Mouse (Mus musculus): Measurements from ENCODE around the gene Gab2. TPM values are rescaled to one million over a fixed set of nuclear protein-coding genes. Genes with fewer than 3 reads are reported as not detected.
A peak's percentile ranks its signal among the peaks of the same experiment; 100 is the strongest.

Gab2 gene
- total RNA-seq, 2 experiments from 2014 or later: 17.3 to 19.1 TPM

DNA sequence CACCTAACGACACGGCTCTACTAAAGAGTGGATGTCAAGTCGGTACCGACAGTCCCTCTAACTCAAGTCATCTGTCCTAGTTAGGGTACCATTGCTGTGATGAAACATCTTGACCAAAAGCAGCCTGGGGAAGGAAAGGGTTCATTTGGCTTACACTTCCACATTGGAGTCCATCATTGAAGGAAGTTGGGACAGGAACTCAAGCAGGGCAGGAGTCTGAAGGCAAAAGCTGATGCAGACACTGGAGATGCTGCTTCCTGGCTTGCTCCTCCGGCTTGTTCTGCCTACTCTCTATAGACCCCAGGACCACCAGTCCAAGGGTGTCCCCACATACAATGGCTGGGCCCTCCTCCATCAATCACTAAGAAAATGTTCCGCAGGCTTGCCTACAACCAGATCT is 234.3 kb downstream of the Gab2 start:
- DNase-seq: no peak

DNA sequence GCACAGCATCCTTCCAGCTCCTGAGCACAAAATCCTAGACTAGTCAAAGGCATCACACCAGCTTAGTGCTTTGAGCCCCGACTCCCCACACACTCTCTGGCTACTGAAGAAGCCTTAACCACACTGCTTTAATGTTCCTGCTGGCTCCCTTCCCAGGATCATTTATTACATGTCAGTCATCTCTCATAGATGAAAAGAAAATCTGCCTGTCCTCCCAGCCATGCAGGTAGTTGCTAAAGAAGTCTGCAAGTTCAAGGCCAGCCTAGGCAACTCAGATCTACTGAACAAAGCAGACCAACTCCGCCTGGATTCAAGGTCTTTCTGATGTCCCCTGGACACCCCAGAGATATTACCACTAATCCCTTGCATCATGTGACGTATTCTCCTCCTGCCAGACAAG is 236.3 kb downstream of the Gab2 start:
- peak; percentile 34 to 54 for DNase-seq

DNA sequence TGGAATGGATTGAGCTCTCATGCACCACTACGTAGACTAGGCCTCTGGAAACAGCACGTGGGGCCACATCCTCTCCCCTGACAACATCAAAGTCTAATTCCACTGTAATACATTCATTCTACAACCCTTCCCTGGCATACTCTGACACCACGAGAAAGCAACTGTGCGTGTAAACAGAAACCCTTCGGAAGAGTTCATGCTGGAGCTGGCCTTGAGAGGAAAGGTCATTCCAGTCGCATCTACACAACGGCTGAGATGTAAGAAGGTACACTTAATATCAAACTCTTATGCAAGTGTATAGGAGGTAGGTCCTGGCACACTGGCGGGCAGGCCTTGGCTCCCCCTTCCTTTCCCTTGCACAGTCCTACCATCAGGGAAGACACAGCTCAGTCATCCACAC is 243.0 kb downstream of the Gab2 start:
- no peak for DNase-seq

DNA sequence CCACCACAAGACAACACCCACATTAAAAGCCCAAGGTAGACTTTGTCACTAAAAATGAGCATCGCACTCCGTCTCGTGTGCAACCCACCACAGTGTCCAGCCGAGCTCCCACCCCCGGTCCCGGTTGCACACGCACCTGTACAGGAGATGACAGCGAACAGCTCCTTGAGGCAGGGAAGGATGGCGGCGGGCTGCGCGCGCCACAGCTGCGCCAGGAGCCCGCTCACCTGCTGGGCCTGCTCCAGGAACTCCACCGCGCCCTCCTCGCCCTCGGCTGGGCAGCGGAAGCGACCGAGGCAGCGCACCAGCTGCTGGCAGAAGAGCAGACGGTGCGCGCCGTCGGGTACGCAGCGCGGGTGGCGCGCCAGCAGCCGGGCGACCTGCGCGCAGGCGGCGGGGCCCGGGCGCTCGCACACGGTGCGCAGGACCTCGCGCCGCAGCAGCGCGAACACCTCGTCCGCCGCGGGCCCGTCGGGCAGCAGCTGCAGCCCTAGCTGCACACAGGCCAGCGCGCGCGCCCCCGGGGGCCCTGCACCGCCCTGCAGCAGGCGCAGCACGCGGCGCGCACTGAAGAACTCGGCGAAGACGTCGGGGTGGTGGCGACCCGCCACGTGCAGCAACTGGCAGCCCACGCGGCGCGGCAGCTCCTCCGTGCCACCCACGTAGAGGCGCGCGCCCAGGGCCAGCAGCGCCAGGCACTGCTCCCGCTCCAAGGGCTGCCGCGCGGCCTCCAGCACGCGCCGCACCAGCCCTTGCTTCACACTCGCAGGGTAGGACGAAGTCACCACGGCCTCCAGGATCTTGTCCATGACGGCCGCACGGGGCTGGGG is 244.0 kb downstream of the Gab2 start:
- no peak for DNase-seq

DNA sequence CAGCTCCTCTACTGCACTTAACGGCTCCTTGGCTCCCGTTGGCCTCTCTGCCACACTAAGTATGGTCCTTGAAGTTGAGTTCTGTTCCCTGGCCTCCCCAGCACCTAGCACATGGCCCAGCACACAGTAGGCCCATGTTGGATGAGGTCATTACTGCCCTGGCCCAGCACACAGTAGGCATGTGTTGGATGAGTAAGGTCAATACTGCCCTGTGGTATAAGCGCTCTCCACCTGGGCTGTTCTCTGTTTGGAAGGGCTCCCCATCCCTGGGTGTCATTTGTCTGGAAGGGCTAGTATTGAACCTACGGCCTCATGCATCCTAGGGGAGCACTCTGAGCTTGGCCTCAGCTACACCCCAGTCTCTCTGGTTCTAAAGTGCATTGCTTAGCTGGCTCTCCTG is 246.0 kb downstream of the Gab2 start:
- no peak for DNase-seq

DNA sequence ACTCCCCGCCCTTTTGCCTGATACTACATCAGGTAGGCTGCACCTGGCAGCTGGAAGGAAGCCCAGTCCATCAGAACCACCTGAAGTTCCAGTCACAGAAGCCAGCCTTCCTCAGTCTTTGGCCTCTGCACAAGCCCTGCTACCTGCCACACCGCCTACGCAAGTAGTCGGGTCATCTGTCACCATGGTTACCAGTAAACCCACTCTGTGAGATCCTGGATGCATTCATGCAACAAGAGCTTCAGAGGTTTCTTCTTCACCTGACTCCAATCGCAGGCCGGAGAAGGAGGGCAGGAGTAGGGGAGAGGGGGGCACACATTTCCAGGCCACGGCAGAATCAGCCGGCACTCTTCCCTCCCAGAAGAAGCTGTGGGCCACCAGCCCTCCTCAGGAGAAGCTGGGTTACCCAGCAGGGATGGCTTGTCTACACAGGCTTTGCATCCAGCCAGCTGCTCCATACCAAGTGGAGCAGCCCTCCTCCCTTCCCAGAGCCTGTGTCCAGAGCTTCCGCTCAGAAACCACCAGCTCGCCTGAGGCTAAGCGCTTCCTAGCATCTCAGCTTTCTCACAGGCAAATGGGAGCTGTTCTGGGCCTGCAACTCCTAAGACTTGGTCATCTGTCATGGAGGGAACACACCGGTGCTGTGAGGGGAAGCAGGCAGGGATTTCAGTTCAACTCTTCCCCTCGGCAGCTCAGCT is 247.7 kb downstream of the Gab2 start:
- DNase-seq: no peak

DNA sequence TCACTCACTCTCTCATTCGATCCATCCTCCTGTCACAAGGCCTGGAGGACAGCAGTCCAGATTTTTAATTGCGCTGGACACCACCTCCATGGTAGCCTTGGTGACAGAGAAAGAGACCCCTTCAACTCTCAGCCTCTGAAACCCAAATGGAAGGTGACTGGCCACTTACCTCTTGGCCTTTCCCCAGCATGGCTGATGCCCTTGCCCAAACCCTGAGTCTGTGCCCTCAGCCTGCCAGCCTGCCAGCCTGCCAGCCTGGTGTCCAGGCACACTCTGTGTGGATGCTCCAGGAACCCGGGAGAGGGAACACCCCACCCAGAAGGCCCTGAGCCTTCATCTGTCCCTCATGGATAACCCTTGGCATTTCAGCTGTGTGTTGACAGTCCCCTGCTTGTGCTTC is 248.3 kb downstream of the Gab2 start:
- no peak for DNase-seq

DNA sequence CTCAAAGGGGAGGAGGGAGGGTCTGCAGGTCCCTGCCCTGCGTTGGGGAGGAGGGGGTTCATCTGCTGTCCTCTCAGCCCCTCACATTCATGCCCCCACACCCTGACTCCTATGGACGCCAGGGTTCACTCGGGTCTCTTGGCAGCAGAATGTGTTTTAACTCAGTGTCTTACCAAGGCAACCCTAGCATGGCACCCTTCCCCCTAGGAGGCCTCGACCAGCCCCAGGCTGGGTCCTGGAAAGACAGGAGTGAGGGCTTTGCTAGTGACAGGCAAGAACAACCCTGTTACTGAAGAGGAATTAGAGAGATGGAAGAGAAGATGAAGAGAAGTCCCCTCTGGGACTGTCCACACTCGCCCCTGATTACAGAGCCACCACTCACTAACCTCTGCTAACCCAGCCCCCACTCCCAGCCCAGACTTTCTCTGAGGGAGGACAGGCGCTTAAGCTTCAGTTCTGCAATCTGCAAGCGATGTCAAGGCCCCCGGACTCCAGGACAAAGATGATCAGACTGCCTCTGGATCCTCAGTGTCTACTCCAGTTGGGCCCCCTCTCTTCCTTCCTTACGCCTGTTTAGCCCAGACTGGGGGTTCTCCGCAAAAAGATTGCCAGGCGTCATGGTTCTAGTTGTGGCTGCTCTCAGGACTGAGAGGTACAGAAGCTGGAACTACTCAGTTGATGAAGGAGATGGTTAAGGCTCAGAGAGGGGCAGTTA is 249.7 kb downstream of the Gab2 start:
- DNase-seq: peak in 1 of 2 experiments; percentile 13

DNA sequence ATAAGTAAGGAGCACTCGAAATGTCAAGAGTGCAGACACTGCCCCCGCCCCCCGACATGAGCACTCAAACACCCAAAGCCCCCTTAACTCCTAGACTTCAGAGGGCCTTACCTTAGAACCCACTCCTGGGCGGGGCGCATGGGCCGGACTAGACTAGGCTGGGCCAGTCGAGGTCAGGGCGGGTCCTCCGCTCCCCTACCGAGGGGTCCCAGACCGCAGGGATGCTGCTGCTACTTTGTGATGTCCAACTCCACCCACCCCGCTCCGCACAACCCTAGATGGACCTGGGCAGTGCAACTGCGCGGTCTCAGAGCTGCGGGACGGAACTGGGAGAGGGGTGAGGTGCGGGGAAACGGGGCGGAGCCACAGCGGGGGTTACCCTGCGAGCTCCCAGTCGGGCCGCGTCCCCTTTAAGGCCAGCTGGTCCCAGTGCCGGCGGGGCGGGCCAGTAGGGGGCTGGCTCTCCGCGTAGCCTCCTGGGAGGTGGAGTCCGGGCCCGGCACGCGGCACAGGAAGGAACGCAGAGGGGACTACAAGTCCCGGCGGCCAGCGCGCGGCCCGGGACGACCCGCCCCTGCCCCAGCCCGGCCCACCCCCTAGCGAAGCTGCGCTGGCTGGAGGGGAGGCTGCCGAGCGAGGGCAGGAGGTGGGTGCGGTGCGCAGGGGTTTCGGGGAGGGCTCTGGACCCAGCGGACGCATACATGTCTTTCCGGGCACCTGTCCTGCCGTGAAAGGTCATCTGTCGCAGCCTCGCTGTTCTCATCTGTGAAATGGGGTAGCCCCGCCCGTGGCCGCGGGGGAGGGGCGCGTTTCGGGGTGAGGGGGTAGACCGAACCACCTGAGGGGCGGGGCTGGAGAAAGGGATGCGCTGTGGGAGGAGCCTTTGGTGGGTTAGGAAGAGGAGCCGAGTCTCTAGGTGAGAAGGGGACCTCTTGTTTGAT is 250.6 kb downstream of the Gab2 start, which contains the start of the genes Usp35 and Kctd21:
Gene Usp35, minus strand, starts transcription at position 295 of the 941 bp plus-strand sequence.
Gene Kctd21, plus strand, starts transcription at position 602 of the 941 bp plus-strand sequence.
- DNase-seq: peak; percentile 97 to 98

DNA sequence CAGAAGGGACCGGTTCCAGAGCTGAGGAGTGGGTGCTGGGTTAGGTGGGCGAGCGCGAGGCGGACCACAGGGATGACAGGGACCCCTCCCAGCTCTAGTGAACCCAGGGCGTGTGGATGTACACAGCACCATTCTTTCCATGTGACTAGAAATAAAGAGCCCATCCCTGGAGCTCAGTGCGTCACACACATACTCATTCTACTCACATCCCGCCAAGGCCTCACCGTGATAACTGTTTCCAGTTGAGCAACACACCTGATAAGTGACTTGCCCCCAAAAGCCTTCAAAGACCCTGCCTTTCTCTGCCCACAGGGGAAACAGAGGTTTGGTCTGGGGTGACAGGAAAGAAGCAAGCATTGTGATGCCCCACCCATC is 251.3 kb downstream of the Gab2 start:
- DNase-seq: no peak

DNA sequence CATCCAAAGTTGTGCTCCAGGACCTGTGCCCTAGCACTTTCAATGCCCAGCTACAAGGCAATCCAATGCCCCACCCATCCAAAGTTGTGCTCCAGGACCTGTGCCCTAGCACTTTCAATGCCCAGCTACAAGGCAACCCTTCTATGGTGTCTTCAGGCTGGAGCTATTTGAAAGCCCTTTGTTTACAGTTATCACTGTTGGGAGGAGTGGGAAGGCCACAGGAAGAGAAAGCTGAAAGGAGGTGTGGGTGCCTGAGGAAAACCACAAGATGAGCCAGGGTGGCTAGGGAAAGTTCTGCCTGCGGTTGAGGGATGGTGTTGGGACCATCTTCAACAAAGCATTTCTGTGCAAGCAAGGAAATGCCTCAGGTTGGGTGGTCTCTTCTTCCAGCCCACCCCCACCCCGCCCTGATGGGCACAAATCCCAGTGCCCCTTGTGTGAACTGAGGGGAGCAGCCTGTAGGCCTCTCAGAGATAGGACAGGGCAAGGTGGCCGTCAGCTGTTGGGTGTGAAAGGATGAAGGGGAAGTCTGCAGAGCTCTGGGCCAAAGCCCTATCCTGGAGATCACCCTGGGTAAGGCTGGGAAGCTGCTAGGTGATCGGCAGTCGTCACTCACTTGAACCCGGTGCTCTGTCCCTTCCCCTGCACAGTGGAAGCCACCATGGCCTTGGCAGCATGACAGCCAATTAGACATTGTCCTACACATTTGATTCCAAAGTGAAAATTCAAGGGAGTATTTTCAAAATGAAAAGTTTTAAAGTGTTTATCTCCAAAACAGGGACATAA is 251.9 kb downstream of the Gab2 start:
- no peak for DNase-seq

DNA sequence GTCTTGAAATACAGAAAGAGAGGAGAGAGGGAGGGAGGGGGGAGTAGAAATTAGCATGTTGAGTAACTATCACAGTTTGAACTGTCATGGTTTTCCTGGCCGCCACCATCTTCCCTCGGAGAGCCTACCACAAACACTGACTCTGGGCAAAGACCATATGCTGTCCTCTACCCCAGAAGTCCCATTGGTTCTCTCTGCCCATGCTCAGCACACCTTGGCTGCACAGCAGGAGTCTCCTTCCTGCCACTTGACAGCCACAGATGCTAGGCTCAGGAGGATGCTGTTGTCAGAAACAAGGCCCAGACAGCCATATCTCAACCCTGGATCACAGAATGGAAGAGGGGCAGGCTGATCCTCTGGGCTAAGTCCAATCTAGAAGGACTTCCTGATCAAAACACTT is 253.0 kb downstream of the Gab2 start:
- DNase-seq: no peak

DNA sequence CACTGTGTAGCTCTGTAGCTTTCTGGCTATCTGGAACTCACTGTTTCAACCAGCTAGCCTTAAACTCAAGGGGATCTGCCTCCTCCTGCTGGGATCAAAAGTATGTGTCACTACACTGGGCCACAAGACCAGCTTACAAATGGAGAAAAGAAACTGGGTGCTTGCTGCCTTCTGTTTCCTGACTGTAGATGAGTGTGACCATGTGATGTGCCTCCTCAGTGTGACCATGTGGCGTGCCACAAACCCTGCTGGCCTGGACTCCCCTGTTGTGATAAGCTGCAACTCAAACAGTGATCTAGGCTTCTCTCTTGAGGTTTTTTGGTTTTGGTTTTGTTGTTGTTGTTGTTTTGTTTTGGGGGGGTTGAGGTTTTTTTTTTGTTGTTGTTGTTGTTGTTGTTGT is 255.3 kb downstream of the Gab2 start:
- no peak for DNase-seq

DNA sequence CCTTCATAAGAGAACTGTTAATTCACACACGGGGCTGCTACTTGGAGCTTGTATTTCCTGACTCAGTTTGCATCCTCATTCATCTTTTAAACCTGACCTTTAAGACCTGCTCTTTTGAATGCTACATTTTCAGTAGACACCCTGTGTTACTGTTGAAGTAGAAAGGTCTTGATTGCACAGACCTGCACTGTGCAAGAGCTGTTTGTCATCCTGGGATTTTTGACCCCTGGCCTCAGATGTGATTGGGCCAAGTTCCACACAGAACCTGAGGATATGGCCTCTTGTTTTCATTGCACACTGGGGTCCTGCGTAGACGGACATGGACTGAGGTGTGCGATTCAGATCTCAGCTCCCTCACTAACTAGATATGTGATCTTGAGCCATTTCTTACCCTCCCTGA is 257.2 kb downstream of the Gab2 start:
- DNase-seq: no peak

DNA sequence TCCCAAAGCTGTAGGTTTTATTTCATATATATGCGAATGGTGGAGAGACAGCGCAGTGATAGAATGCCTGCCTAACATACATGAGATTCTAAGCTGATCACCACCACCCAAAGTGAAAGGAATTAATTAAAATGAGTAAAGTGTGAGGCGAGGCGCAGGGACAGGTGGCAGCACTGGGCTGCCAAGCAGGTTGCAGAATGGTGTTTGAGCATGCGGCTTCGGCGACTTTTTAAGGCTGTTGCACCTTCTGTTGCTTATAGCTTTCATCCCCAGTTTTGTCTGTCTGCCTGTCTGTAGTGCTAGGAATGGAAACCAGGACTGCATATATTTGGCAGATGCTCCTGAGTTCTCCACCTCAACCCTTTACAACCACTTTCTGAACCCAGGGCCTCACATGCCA is 258.2 kb downstream of the Gab2 start:
- DNase-seq: no peak

DNA sequence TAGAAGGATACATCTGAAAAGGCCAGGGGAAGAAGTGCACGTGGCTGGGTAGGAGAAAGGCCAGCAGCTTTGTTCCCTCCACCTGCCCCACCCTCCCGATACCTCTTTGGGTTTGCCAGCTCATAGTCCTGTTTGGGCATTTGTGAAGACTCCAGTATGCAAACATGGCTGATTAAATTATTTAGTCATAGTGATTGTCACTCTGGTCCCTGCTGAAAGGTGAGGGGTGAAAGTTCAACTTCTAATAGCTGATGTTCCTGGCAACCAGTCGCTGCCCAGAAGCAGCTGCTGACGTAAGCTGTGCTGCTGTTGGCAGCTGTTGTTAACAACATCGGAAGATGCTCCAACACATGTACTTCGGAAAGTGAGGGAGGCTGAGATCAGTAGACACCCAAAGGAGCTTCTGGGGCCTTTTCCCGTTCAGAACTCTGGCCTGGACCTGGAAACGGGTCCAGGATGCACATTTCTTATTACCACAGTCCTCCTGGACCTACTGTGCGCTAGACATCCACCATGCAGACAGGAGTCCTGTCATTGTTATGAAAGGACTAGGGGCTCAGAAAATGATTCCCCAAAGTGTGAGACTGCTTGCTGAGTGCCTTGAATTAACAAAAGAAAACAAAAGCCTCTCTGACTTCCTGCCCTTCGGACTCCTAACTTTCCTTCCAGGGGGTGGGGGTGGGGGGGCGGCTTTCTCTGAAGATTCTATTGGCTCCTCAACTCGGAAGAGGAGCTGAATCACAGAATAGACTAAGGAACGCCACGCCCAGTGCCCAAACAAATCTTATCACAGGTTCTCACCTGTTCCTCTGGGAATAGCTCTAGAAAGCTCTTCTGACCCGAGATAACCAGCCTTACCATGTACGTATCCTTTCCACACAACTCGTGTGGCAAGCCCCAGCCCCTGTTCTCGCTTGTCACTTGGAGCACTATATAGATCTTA is 259.8 kb downstream of the Gab2 start:
- no peak for DNase-seq

DNA sequence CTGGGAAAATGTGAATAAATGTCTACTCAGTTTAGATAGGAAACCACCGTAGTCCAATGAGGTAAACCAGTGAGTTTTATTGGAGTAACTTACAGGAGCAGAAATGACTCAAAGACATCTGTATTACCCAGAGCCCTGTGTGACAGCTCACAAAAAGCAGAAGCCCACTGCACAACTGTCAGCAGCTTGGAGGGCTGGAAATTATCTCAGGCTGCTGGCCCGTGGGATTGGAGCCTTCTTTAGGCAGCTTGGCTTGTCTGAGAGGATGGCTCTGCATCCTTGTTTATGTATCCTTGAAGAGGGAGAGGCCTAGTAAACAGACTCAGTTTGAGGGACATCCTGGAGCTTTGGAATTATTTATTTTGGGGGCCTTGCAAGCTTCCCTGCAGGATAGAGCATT is 261.6 kb downstream of the Gab2 start:
- no peak for DNase-seq

DNA sequence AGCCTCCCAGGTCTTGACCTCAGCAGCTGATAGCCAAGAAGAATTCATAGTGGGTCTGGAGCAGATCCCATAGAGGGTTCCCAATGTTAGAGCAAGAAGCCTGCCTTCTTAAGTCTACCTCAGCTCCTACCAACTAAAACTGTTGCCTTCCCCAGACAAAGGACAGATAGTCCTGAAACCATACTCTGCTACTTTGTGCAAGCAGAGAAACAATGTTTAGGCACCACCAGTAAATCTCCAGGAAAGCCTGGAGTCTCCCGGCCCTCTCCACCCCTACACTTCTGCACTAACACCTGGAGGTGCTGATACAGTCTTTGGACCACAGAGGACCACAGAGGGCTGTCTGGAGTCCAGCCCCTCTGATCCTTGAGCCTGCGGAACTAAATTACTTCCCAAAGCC is 263.3 kb downstream of the Gab2 start:
- DNase-seq: no peak

DNA sequence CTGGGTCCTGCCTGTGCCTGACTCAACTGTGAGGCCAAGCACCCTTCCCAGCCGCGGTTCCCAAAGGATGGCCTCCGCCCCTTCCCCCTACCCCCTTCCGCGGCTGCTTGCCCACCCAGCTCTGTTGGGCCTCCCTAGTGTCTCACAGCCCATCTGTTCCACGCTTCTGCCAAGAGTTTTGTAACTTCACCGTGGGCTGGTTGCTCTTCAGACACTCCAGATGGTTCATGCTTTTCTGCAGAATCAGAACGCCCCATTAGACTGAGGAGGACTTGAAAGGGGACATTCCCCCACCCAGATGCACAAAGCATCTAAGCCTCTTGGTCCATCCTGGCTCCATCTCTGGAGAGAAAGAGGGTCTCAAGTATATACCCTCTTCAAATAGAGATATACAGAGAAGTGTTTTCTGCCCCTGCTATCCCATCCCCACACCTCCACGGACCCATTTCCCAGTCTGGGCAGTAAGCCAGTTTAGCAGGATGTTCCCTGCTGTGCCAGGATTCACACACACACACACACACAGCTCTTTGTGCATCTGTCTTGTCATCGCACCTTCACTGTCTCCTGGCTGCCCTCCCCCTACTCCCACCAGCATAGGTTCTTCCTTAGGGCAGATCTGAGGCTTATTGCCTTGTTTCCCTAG is 264.0 kb downstream of the Gab2 start:
- no peak for DNase-seq

Data from adrenal gland, postnatal 36 days (tissue).